Mouse (Mus musculus) adrenal gland, postnatal 36 days (tissue): ENCODE data around the gene Ifitm10. TPM values are rescaled to one million over a fixed set of nuclear protein-coding genes. Genes with fewer than 3 reads are reported as not detected.
"Not testable (repeated sequence)": the region's sequence is repeated elsewhere in the genome, so short reads cannot be mapped to it uniquely, and the experiment has no call there.

ENCODE experiments used
- DNase-seq, 2 experiments: peaks; one replicate each; pipeline ENCODE4 v3.0.0; 2021; ENCODE audit warnings: mixed read lengths in 1 of 2
- long read RNA-seq, 2 experiments: library from polyadenylated mRNA; stranded (forward); transcript quantifications; one replicate each; pipeline ENCODE4 v2.0.0; 2021; ENCODE audit warnings: borderline sequencing depth in 2 of 2
- total RNA-seq, 2 experiments: library from RNA; stranded (reverse); gene quantifications; 2 replicates each; pipeline ENCODE4 v1.2.3; 2021

The Ifitm10 gene
- total RNA-seq = 1 to 10 TPM; 3.0 to 4.4 TPM
- long read RNA-seq, experiment 1, transcript Ifitm10-202 (3 exons, 1,158 nt) = major isoform, 6 of 7 reads
- long read RNA-seq, experiment 1, partial matches to known transcripts = 0 of 7 reads
- long read RNA-seq, experiment 1, other reads (novel, unspliced or antisense) = 1 of 7 reads
- long read RNA-seq, experiment 2, partial matches to known transcripts = 0 of 3 reads
- long read RNA-seq, experiment 2, other reads (novel, unspliced or antisense) = 1 of 3 reads

DNA sequence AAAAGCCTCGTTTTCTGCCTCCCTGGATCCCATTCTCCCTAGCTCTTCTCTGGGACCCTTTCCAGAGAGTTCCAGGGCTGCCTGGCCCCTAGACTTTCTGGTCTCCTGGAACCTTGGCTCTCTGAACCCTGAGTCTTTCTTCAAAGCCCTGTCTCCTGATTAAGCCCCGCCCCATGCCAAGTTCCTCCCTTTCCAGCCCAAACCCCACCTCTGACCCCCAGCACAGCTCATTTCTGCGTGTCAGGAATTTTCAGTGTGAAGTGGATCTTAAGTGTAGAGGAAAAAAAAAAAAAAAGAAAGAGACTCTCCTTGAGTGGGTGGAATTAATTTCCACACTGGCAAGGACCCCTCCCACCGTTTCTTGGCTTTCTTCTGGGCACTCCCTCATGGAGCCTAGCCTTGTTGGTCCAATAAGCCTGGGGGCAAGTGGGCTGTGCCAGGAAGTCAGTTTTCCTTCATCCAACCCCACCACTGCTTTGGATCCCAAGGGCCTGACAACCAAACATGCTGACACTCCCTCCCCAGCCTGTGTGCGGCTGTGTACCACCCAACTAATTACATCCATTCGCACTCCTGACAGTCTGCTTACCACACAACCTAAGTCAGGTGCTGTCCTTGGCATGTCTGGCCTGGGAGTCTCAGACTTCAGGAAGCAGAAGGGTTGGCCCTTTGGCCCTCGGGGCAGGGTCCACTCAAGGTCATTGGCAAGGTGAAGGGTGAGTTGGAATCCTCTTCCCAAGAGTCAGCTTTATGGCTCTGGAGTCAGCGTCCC is at the start of gene Ifitm10:
TSS of gene Ifitm10 (minus strand) at position 113 of the 772 bp plus-strand sequence.
- no peak for DNase-seq

DNA sequence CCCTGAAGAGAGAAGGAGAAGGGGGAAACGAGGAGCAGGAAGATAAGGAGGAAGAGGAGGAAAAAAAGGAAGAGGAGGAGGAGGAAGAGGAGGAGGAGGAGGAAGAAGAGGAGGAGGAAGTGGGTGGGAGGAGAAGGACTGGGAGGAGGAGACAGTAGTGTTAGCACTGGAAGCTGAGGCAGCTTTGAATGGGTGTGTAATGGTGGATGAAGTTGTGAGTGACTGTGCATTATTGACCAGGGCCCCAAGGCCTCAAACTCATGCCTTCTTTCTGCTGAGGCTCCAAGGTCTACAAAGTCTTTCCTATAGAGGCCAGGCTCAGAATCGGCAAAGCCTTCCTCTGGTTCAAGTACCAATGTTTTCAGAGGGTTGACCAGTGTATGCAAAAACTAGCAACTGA is 48.3 kb upstream of the Ifitm10 start:
- no peak for DNase-seq

GRCm38 (mm10) chr7:142419887-142420286 is 46.3 kb upstream of the Ifitm10 start:
- no peak for DNase-seq

- DNase-seq = no peak
Measured at GRCm38 (mm10) chr7:142418679-142419078, 45.1 kb upstream of the Ifitm10 start.

- no peak for DNase-seq
Measured at GRCm38 (mm10) chr7:142418027-142418426, 44.5 kb upstream of the Ifitm10 start.

DNA sequence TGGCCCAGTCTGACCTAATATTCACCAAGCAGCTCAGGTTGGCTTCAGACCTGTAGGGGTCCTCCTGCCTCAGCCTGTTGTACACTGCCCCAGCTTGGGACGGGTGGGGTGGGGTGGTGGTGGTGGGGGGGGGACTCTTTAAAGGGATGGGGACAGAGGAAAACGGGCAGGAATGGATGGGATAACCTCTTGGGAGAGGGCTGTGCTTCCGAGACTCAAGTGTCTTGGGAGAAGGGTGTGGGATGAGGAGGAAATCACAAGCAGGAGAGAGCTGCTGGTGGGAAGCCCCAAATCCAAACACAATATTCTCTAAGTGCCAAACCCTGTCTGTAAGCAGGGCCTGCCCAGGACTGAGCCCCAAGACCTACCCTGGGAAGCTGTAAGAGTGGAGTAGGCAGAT is 42.7 kb upstream of the Ifitm10 start:
- DNase-seq = no peak

DNA sequence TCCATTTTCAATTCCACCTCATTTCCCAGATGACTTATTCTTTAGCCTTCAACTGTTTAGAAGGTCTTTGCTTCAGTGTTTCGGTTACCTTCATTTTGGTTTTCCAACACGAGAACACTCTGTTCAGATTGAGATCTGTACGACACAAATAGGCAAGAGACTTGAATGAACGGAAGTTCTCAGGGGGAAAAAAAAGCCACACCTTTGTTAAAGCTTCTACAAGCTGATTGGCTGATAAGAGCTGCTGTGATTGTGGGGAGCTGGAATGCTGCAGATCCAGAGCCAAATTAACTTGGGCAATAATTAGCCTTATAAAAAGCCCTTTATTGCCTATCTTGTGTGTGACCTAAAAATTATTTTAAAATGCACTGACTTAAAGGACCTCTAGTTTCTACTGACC is 41.8 kb upstream of the Ifitm10 start:
- DNase-seq = no peak

GRCm38 (mm10) chr7:142413285-142413684 is 39.7 kb upstream of the Ifitm10 start:
- no peak for DNase-seq

- DNase-seq = no peak
Measured at GRCm38 (mm10) chr7:142409603-142410002, 36.0 kb upstream of the Ifitm10 start.

DNA sequence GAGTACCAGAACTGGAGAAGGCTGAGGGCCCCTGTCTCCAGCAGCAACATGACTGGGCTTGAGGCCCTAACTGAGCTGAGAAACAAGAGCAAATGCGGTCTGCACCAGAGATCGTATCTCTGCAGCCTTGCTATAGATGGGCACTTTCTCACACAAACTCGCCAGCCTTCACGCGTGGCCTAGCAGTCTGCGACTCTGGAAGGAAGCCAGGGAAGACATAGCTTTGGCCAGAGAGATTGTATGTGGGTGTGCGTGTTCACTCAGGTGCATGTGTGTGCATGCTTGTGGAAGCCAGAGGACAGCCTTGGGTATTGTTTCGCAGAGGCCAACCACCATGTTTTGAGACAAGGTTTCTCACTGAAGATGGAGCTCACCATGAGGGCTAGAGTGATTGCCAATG is 35.1 kb upstream of the Ifitm10 start:
- no peak for DNase-seq

GRCm38 (mm10) chr7:142407935-142408334 is 34.4 kb upstream of the Ifitm10 start:
- DNase-seq = no peak

GRCm38 (mm10) chr7:142405134-142405533 is 31.6 kb upstream of the Ifitm10 start:
- not testable (repeated sequence) for DNase-seq

DNA sequence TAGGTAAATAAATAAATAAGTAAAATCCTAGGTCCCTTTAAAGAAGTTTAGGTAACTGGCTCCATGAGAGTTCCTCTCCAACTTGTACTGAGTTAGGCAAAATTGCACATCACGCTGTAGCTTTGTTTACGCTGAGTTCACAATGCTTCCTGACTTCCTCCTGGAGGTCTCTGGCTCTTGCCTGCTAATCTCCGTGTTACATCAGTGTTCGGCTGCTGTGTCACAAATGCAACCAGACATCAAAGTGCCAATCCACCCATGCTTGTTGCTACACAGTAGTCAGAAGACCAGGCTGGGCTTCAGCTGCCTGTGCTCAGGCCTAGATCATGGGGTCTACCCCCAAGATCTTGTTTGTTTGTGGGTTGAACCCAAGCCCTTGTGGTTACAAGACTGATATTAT is 30.0 kb upstream of the Ifitm10 start:
- DNase-seq = no peak

GRCm38 (mm10) chr7:142400750-142401142 is 27.2 kb upstream of the Ifitm10 start:
- no peak for DNase-seq

- DNase-seq = no peak
Measured at GRCm38 (mm10) chr7:142400112-142400749, 26.7 kb upstream of the Ifitm10 start.

DNA sequence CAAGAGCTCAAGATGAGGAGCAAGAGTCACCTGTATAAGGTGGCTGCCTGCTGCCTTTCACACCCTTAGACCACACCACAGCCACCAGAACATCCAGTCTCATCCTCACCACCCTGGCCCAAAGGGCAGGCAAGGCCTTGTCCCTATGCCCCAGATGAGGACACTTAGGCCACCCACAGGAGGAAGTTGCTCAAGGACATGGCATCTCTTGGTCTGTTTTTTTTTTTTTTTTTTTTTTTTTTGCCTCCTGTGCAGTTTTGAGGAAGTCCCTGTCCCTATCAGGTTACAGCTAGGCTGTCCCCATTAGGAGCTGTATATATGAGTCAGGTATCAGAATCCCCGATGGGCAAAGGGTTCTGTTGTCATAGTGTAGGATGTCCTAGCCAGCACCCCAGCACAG is 25.7 kb upstream of the Ifitm10 start:
- DNase-seq = no peak

DNA sequence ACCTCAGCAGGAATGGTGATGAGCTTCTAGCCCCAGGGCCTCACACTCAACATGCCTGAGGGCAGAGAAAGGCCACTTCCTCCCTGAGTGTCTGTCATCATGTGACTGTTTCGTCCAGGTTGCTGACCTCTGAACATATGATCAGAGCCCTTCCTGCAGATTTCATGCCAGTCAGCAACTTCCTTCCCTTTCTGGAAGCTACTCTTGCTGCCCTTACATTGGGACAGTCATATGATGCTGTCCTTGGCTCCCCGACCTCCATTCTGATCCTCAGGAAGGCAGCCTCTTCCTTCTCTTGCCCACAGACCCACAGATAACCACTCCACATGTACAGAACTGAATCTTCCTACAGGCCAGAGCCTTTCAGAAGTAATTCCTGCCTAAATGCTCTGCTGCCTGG is 24.5 kb upstream of the Ifitm10 start:
- peak in 1 of 2 experiments; percentile 46 for DNase-seq

GRCm38 (mm10) chr7:142396611-142397010 is 23.1 kb upstream of the Ifitm10 start:
- no peak for DNase-seq

- no peak for DNase-seq
Measured at GRCm38 (mm10) chr7:142395472-142395871, 21.9 kb upstream of the Ifitm10 start.

DNA sequence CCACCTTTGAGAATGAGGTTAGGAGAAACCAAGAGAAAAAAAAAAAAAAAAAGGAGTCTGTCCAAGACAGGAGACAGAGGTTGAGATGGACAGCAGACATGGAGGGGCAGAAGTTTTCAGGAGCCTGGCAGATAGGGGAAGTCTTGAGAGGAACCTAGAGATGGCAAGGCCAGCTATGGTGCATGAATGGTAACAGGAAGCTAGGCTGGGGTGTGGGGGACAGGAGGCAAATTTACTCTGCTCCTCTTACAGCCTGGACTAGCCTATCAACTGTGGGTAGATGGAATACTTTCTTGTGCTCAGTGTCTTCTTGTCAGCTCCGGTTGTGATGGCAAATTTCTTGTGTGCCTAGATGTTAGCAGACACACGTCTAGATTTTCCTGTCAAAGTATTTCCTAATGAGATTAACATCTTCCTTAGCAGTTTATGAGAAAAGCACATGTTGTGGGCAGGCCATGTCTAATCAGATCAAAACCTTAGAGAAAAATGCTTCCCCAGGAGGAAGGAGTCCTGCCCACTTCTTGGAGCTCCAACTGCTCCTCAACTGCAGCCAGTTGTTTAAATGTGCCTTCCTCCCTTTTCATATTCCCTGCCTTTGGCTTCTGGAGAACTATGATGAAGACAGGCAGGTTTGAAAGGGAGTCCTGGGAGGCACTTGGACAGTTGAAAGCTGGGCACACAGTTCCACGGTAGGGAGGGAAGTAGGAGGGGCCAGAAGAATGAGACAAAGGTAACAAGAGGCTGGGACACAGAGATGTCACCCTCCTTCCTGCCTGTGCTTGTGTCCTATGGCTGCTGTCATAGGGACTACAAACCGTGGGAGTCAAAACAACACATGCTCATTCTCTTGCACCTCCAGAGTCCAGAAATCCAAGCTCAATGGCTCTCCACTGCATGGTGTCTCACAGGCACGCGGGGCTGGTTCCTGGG is 21.0 kb upstream of the Ifitm10 start:
- DNase-seq = no peak

GRCm38 (mm10) chr7:142393191-142393590 is 19.6 kb upstream of the Ifitm10 start:
- peak; percentile 90 to 94 for DNase-seq

- DNase-seq = no peak
Measured at GRCm38 (mm10) chr7:142391609-142392008, 18.1 kb upstream of the Ifitm10 start.
